Mouse (Mus musculus): ENCODE measurements at regions not wholly inside any gene's neighbourhood (a gene's known extent, or its start where the extent isn't known, plus 50 kb on each side); places are given as distances from the start of the nearest gene placed in this dataset.

GRCm38 (mm10) chr10:119045059-119045458 lies 175.1 kb upstream of the Dyrk2 start:
- no peak overlapping the region for H3K27ac ChIP-seq
- intact Hi-C loops (cut with DNase I) = no loop called here
- no peak for DNase-seq
- no peak for TF ChIP-seq CTCF (IDR thresholded peaks at IDR 0.05)
- H3K4me3 ChIP-seq = no peak overlapping the region

DNA sequence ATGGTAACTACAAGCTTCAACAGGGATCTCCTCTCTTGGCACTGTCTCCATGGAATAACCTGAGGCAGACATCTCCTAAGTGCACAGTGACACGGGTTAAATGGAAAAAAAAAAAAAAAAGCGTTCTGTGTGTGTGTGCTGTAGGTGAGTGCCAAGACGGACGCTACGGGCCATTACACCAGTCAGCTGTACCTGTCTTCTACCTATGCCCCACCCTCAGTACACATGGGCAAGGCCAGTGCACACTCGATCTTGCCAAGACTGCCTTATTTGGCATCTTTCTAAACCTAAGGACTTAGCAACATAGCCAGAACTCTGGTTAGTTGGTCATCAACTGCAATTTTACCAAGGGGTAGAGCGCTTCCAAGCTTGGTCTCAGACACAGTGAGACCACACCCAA lies 173.1 kb upstream of the Dyrk2 start:
- H3K27ac ChIP-seq = no peak overlapping the region
- no peak for TF ChIP-seq CTCF (IDR thresholded peaks at IDR 0.05)
- intact Hi-C loops (cut with DNase I) = no loop called here
- H3K4me3 ChIP-seq = no peak overlapping the region
- no peak for DNase-seq

- intact Hi-C loops (cut with DNase I) = no loop called here
- no peak for TF ChIP-seq CTCF (IDR thresholded peaks at IDR 0.05)
Observed at GRCm38 (mm10) chr10:119040205-119040604, 170.2 kb upstream of the Dyrk2 start.

DNA sequence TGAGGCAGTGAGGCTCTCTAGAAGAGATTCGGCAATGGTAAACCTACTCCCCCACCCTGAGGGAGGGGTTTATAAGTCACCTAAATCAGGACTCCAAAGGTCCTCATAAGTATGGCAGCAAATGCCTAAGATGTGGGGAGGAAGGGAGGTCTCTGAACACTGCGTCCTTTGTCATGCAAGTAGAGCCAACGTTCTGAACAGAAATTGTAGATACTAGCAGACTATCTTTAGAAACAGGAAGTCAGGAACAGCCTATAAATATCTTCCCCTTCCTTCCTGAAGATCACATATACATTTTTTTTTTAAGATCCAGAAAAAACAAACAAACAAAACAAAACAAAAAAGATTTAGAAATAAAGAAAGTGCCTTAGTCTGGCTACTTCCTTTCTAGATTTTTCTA lies 169.7 kb upstream of the Dyrk2 start:
- Histone ChIP-seq H3K27ac (no peak overlapping the region), H3K4me3 (no peak overlapping the region)
- intact Hi-C loops (cut with DNase I) = no loop called here
- no peak for TF ChIP-seq CTCF (IDR thresholded peaks at IDR 0.05)
- no peak for DNase-seq

More at GRCm38 (mm10) chr10:119040205-119040604, 170.2 kb upstream of the Dyrk2 start:
- no peak overlapping the region for H3K4me3 ChIP-seq
- DNase-seq = no peak
- H3K27ac ChIP-seq = no peak overlapping the region

GRCm38 (mm10) chr10:119038991-119039390 lies 169.0 kb upstream of the Dyrk2 start:
- no peak overlapping the region for H3K4me3 ChIP-seq
- intact Hi-C loops (cut with DNase I) = no loop called here
- no peak for DNase-seq
- H3K27ac ChIP-seq = no peak overlapping the region
- no peak for TF ChIP-seq CTCF (IDR thresholded peaks at IDR 0.05)

DNA sequence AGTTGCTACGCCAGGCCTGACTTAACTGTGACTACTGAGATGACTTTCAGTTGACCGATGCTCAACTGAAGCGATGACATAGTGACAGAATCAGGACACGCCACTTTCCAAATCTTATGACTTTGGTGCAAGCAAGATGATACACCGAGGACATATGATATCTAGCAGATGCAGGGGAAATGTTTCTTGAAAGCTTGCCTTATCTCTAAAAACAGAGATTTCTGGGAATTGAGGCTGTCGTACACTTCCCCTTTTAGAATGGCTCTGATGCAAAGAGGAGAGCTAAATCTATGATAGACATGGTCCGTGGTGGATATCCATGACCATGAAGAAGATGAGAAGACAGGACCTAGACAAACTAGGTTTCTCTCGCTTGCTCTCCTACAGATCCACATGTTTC lies 167.8 kb upstream of the Dyrk2 start:
- TF ChIP-seq CTCF (IDR thresholded peaks at IDR 0.05) = no peak
- intact Hi-C loops (cut with DNase I) = no loop called here
- DNase-seq = no peak
- no peak overlapping the region for H3K4me3 ChIP-seq
- H3K27ac ChIP-seq = no peak overlapping the region

- Histone ChIP-seq H3K4me3 (no peak overlapping the region), H3K27ac (no peak overlapping the region)
- no peak for TF ChIP-seq CTCF (IDR thresholded peaks at IDR 0.05)
- DNase-seq = no peak
- intact Hi-C loops (cut with DNase I) = no loop called here
Observed at GRCm38 (mm10) chr10:119035863-119036262, 165.9 kb upstream of the Dyrk2 start.

- intact Hi-C loops (cut with DNase I) = no loop called here
- TF ChIP-seq CTCF (IDR thresholded peaks at IDR 0.05) = no peak
- H3K4me3 ChIP-seq = no peak overlapping the region
- no peak for DNase-seq
- no peak overlapping the region for H3K27ac ChIP-seq
Observed at GRCm38 (mm10) chr10:119034396-119034795, 164.4 kb upstream of the Dyrk2 start.

- Histone ChIP-seq H3K27ac (no peak overlapping the region), H3K4me3 (no peak overlapping the region)
- no peak for DNase-seq
- TF ChIP-seq CTCF (IDR thresholded peaks at IDR 0.05) = no peak
- intact Hi-C loops (cut with DNase I) = no loop called here
Observed at GRCm38 (mm10) chr10:119031282-119032275, 161.6 kb upstream of the Dyrk2 start.

DNA sequence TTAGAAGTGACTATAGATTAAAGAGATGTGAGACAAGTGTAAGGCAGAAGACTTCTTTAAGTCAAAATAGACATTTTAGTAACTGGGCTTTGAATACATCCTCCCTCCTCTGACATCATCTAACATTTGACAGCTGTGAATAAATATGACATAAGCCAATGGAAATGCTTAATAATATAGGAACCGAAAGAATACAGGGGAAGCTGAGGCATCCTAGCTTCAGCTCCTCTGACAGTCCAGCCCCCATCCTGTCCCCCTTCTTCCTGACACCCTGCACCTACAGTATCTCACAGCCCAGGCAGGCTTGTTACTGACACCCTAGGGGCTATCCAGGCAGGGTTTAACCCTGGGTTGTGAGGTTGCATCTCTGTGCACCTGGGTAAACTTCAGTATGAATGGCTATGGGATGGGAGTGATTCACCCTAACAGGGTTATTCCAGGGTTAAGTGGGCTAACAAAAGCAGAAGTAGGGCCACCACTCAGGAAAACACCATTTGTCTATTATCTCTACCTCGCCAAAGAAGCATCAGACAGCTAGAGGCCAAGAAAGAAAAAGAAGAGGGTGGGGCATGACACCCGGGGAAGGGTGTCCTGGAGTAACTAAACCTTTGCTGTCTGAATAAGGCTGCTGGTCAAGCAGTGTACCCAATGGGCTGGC lies 158.6 kb upstream of the Dyrk2 start:
- intact Hi-C loops (cut with DNase I) = no loop called here
- Histone ChIP-seq H3K27ac (no peak overlapping the region), H3K4me3 (no peak overlapping the region)
- no peak for DNase-seq
- no peak for TF ChIP-seq CTCF (IDR thresholded peaks at IDR 0.05)

DNA sequence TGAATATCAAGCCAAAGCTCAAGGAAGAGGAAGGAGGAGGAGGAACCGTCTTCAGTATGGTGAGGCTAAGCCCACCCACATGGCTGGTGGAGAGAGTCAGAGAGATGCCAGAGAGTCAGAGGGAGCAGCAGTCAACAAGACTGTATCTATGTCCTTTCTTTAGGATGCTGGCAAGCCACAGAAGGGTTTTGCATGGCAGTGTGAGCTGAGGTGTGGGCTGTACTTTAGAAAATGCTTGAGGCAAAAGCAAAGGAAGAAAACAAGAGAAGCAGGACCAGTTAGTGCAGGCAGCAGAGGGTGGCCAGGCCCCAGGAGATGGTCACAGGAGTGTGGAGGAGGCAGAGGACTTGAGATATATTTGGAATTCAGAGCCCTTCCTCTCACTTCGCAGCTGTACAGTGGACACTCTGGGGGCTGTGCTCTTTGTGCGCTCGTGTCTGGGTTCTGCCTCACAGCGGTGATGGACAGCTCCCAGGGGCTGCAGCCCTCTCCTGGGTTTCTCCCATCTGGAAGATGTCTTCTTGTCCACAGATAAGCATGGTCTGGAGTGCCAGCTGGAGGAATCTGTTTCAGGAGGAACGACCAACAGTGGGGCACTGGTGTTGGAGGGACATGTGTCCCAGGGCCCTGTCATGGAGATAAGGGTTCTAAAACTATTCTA lies 157.4 kb upstream of the Dyrk2 start:
- no peak for TF ChIP-seq CTCF (IDR thresholded peaks at IDR 0.05)
- DNase-seq = no peak
- Histone ChIP-seq H3K4me3 (no peak overlapping the region), H3K27ac (no peak overlapping the region)
- intact Hi-C loops (cut with DNase I) = no loop called here

- DNase-seq = no peak
- intact Hi-C loops (cut with DNase I) = no loop called here
- no peak for TF ChIP-seq CTCF (IDR thresholded peaks at IDR 0.05)
- H3K4me3 ChIP-seq = no peak overlapping the region
- no peak overlapping the region for H3K27ac ChIP-seq
Observed at GRCm38 (mm10) chr10:119026291-119026690, 156.3 kb upstream of the Dyrk2 start.

- TF ChIP-seq CTCF (IDR thresholded peaks at IDR 0.05) = no peak
- intact Hi-C loops (cut with DNase I) = no loop called here
- Histone ChIP-seq H3K27ac (no peak overlapping the region), H3K4me3 (no peak overlapping the region)
- no peak for DNase-seq
Observed at GRCm38 (mm10) chr10:119024425-119024824, 154.4 kb upstream of the Dyrk2 start.
